Mouse (Mus musculus) 416B (cell line): Measurements from ENCODE around the gene Gm3558.
"Not testable (repeated sequence)": the region's sequence is repeated elsewhere in the genome, so short reads cannot be mapped to it uniquely, and the experiment has no call there.

Experiments used
- DNase-seq: peaks from one replicate; pipeline ENCODE4 v3.0.0; 2011; ENCODE audit warnings: low read depth

The Gm3558 gene

GRCm38 (mm10) chr14:7568382-7568781, at the start of gene Gm3558:
Gm3558 (minus strand) TSS chr14:7568566.
- DNase-seq = not testable (repeated sequence)

DNA sequence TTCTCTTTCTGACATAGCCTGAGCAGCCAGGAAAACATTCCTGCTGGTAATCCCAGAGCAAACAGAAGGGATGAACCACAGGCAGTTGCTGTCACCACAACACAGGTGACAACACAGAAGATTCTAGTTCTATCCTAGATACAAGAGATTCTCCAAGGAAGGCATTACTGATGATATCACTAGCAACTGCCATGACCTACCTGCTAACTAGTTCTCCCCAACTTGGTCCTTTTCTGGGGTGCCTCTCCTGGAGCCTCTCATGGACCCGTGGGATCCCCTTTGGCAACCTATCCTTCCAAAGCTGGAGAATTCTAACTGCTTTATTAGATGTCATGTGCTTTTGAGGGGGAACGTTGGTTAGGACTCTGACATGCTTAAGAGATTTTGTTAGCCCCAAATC, 27.1 kb upstream of the Gm3558 start, which contains the start of gene Gm10338:
Gene Gm10338, minus strand, starts transcription at position 101 of the 400 bp plus-strand sequence.
- not testable (repeated sequence) for DNase-seq

GRCm38 (mm10) chr14:7567890-7568289, 476 bp downstream of the Gm3558 start:
- DNase-seq = not testable (repeated sequence)

- not testable (repeated sequence) for DNase-seq
Observed at GRCm38 (mm10) chr14:7567266-7567665, 1.1 kb downstream of the Gm3558 start.
